Comparison of ENCODE assay signal across 2 mouse cellular contexts in genomic region chr8:122573577-122573976, GRCm38 (mm10).
TF ChIP-seq lines count a peak whose summit lies in the region.

No protein-coding gene starts in this region.

TF ChIP-seq in CH12.LX, 34 proteins besides CTCF, POLR2A, EP300 and RAD21:
- TF ChIP-seq POLR2AphosphoS2 (IDR thresholded peaks at IDR 0.05; ENCODE audit: low read depth, low read length): no peak
- peak; percentile 29; the same call in 1 of the 2 replicates for TF ChIP-seq ZNF384 (IDR thresholded peaks at IDR 0.05; ENCODE audit: low read depth, low read length)
- TF ChIP-seq USF1 (IDR thresholded peaks at IDR 0.05; ENCODE audit: low read depth, low read length): no peak
- TF ChIP-seq CHD2 (IDR thresholded peaks at IDR 0.05; ENCODE audit: low read length): peak; percentile 30; the same call in 1 of the 2 replicates
- no peak for TF ChIP-seq MAX (IDR thresholded peaks at IDR 0.05; ENCODE audit: low read length)
- no peak for TF ChIP-seq JUND (conservative IDR thresholded peaks at IDR 0.05; ENCODE audit: low read depth, low read length)
TF ChIP-seq in CH12.LX: peak in this region for 2.

TF ChIP-seq in MEL, 35 proteins besides CTCF, POLR2A, EP300 and RAD21:
- TF ChIP-seq SMC3 (IDR thresholded peaks at IDR 0.05; ENCODE audit: low read depth, low read length) (no peak), MYB (IDR thresholded peaks at IDR 0.05; ENCODE audit: low read depth, low read length) (no peak), POLR2AphosphoS2 (IDR thresholded peaks at IDR 0.05; ENCODE audit: low read length) (peak; percentile 18; the same call in 1 of the 2 replicates)
